Mouse (Mus musculus) hindbrain, embryonic 11.5 days (tissue): Measurements from ENCODE around the gene Rab14. TPM values are rescaled to one million over a fixed set of nuclear protein-coding genes. Genes with fewer than 3 reads are reported as not detected.

ENCODE experiments used
- ATAC-seq: fragments of 200-750 bp; cut with Nextera tagmentation; 2 replicates; pipeline ENCODE4 v1.8.0; 2017; ENCODE audit warnings: mild to moderate bottlenecking, moderate TSS enrichment, moderate library complexity; ENCODE audit not compliant: low FRiP score
- DNase-seq: peaks from one replicate; pipeline ENCODE4 v3.0.0-alpha.2; 2015; ENCODE audit warnings: low spot score
- H3K27ac ChIP-seq: fragments of 300-500 bp; sonication (generic); 2 replicates; pipeline ENCODE4 v1.5.1; 2014; ENCODE audit warnings: mild to moderate bottlenecking, low read depth, low read length
- H3K27me3 ChIP-seq: fragments of 300-500 bp; sonication (generic); 2 replicates; pipeline ENCODE4 v1.6.1; 2014; ENCODE audit warnings: mild to moderate bottlenecking, low read length, moderate library complexity, mixed read lengths; ENCODE audit not compliant: control insufficient read depth, insufficient read depth
- H3K36me3 ChIP-seq: fragments of 300-500 bp; sonication (generic); 2 replicates; pipeline ENCODE4 v1.6.1; 2014; ENCODE audit warnings: mild to moderate bottlenecking, low read length, moderate library complexity, mixed read lengths; ENCODE audit not compliant: control insufficient read depth, insufficient read depth
- H3K4me1 ChIP-seq: fragments of 300-500 bp; sonication (generic); replicated peaks from 2 replicates; pipeline ENCODE4 v1.6.1; 2014; ENCODE audit warnings: low read length, mixed read lengths; ENCODE audit not compliant: control insufficient read depth, insufficient read depth
- H3K4me2 ChIP-seq: fragments of 300-500 bp; sonication (generic); replicated peaks from 2 replicates; pipeline ENCODE4 v1.6.1; 2014; ENCODE audit warnings: mild to moderate bottlenecking, low read depth, low read length
- H3K4me3 ChIP-seq: fragments of 300-500 bp; sonication (generic); 2 replicates; pipeline ENCODE4 v1.5.1; 2014; ENCODE audit warnings: low read depth, low read length
- H3K9ac ChIP-seq: fragments of 300-500 bp; sonication (generic); 2 replicates; pipeline ENCODE4 v1.6.1; 2014; ENCODE audit warnings: low read depth, low read length
- H3K9me3 ChIP-seq: fragments of 300-500 bp; sonication (generic); 2 replicates; pipeline ENCODE4 v1.6.1; 2016; ENCODE audit warnings: low read length; ENCODE audit not compliant: control insufficient read depth
- WGBS: fragments of 180-500 bp; shearing (Covaris S2); extraction: QIAGEN DNeasy Blood & Tissue Kit; methylation state at CpG from one replicate; pipeline ENCODE4 v1.1.7; 2014; 5-methylcytosine and 5-hydroxymethylcytosine counted together
- polyA plus RNA-seq: library from polyadenylated mRNA; unstranded; fragments of >200 nt; fragmentation: Nextera tagmentation; extraction: Ambion mirVana; gene quantifications from 2 replicates; pipeline ENCODE4 v1.2.1, GENCODE M21; 2014

Gene Rab14
- polyA plus RNA-seq, 1 experiment from 2014 or later = 327 TPM

DNA sequence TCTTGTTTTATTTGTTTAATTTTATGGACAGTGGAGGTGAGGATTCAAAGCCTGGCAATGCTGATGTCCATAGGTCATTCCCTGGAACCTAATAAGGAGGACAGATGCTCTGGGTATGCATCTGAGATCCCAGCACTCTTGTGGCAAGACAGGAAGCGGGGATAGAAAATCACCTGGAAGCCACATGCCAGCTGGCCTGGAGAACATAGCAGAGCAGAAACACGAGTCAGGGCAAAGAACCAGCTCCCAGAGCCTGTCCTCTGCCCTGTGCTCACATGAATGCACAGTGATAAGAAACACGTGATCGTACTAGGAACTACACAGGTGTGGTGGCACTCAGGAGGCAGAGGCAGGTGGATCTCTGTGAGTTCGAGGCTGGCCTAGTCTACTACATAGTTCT lies 34.1 kb downstream of the Rab14 start:
- H3K9me3 ChIP-seq = no peaks in the 10 kb centered on the region
- no peak for ATAC-seq
- H3K27ac ChIP-seq = no peak overlapping the region
- H3K4me1 ChIP-seq = no peaks in the 10 kb centered on the region
- H3K27me3 ChIP-seq = no peaks in the 10 kb centered on the region
- H3K4me3 ChIP-seq = no peak overlapping the region
- H3K36me3 ChIP-seq = peaks cover 22% of the 10 kb centered on the region
- H3K9ac ChIP-seq = no peak overlapping the region
- 94% methylated on average over 5 of the region's 5 CpGs for WGBS
- no peak overlapping the region for H3K4me2 ChIP-seq
- DNase-seq = no peak

DNA sequence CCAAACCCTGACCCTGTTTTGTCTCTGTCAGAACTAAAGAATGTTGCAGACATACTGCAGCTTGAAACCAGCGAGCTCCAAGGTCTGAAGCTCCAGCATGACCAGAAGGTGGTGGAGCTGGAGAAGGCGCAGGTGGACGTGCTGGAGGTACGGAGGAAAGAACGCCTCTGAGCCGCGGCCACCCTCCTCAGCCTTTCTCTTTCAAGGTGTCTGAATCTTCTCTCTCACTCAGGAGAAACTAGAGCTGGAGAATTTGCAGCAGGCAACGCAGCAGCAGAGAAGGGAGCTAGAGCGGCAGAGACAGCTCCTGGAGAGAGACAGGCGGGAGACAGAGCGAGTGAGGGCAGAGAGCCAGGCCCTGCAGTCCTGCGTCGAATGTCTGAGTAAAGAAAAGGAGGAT lies 35.5 kb downstream of the Rab14 start:
- Histone ChIP-seq H3K9me3 (no peaks in the 10 kb centered on the region), H3K27me3 (no peaks in the 10 kb centered on the region), H3K36me3 (peaks cover 15% of the 10 kb centered on the region), H3K4me2 (no peak overlapping the region), H3K4me1 (no peaks in the 10 kb centered on the region), H3K9ac (no peak overlapping the region), H3K4me3 (no peak overlapping the region), H3K27ac (no peak overlapping the region)
- no peak for ATAC-seq
- DNase-seq = no peak
- 95% methylated on average over 13 of the region's 13 CpGs for WGBS

DNA sequence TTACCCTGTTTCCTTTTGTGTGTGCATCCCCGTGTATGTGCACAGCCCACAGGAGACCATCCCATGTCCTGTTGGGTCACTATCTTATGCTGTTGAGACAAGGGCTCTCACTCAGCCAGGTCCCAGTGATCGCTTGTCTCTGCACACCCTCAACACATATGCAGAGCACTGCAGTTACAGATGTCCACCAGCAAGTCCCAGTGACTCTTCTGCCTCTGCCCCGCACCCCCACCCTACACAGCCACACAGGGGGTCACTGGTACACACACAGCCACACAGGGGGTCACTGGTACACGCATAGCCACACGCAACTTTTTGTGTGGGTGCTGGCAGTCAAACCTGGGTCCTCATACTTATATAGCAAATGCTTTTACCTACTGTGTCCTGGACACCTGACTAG lies 37.5 kb downstream of the Rab14 start:
- no peaks in the 10 kb centered on the region for H3K9me3 ChIP-seq
- no peak overlapping the region for H3K27ac ChIP-seq
- no peaks in the 10 kb centered on the region for H3K27me3 ChIP-seq
- no peaks in the 10 kb centered on the region for H3K4me1 ChIP-seq
- 96% methylated on average over 5 of the region's 5 CpGs for WGBS
- H3K36me3 ChIP-seq = peaks cover 17% of the 10 kb centered on the region
- no peak overlapping the region for H3K4me2 ChIP-seq
- H3K9ac ChIP-seq = no peak overlapping the region
- DNase-seq (no peak), ATAC-seq (no peak)
- H3K4me3 ChIP-seq = no peak overlapping the region

DNA sequence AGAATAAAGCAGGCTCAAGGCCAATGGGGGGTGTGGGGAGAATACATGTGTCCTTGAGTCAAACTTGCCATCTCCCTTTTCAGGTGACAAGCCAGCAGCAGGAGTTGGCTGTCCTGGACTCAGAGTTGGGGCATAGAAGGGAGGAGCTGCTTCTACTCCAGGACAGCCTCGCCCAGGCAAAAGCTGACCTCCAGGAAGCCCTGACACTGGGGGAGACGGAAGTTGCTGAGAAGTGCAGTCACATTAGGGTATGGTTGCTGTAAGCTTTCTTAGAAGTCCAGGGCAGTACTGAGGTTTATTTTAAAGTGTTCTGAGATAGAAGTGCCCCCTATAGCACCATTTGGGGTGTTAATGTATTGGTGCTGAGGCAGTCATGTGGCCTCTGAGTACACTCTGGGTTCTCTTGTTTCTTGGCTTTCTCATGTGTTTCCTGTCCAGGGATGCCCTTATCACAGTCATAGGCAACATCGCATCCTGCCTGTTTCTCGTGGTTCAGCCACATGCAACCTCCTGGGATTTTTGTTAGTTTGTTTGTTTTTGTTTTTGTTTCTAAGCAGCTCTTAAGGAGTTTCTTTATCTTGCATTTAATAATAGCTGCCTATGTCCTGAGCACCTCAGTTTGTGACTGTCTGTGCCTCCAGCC lies 39.0 kb downstream of the Rab14 start:
- no peaks in the 10 kb centered on the region for H3K27me3 ChIP-seq
- H3K36me3 ChIP-seq = peaks cover 13% of the 10 kb centered on the region
- 81% methylated on average over 4 of the region's 4 CpGs for WGBS

DNA sequence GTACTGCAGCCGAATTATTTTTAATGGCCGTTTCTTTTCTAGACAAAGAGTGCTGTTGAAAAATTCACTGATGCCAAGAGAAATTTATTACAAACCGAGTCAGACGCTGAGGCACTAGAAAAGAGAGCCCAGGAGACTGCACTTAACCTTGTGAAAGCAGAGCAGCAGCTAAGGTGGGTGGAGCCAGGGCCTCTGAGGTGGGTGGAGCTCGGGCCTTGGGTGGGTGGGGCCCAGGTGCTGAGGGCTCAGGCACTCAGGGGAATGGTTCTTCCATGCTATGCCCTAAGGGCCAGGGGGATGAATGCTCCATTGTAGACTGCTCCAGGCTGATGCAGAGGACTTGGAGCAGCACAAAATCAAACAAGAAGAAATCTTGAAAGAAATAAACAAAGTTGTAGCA lies 40.7 kb downstream of the Rab14 start:
- DNase-seq (no peak), ATAC-seq (no peak)
- Histone ChIP-seq H3K9me3 (no peaks in the 10 kb centered on the region), H3K4me3 (no peak overlapping the region), H3K4me1 (no peaks in the 10 kb centered on the region), H3K9ac (no peak overlapping the region), H3K36me3 (0 out of 2 replicates have a peak, but pooled peaks cover 2% of the 10 kb centered on the region), H3K27ac (no peak overlapping the region), H3K4me2 (no peak overlapping the region), H3K27me3 (no peaks in the 10 kb centered on the region)
- 63% methylated on average over 5 of the region's 5 CpGs for WGBS

More for the DNA sequence above, 39.0 kb downstream of the Rab14 start:
- no peak overlapping the region for H3K27ac ChIP-seq
- no peaks in the 10 kb centered on the region for H3K4me1 ChIP-seq
- H3K9me3 ChIP-seq = no peaks in the 10 kb centered on the region
- ATAC-seq (no peak), DNase-seq (no peak)
- no peak overlapping the region for H3K4me2 ChIP-seq
- H3K4me3 ChIP-seq = no peak overlapping the region
- no peak overlapping the region for H3K9ac ChIP-seq

DNA sequence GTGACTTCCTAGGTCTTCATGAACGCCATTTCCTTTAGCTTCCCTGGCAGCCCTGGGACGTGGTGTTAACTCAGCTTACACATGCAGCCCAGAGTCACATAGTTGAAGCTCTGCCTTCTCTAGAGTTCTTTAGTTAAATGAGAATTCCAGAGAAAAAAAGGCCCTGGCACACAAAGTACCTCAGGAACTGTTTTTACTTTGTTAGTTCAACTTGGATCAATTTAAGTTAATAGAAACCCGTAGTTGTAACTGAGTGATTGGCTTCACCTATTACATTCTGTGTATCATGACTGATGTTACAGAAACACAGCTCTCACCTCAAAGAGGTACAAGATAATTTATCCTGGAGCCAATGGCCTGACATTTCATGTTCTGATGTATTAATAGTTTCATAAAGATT lies 42.6 kb downstream of the Rab14 start:
- 91% methylated on average over 3 of the region's 3 CpGs for WGBS
- H3K4me2 ChIP-seq = no peak overlapping the region
- H3K36me3 ChIP-seq = peaks cover 4% of the 10 kb centered on the region; the same call in 1 of the 2 replicates
- no peaks in the 10 kb centered on the region for H3K4me1 ChIP-seq
- no peaks in the 10 kb centered on the region for H3K27me3 ChIP-seq
- no peak overlapping the region for H3K27ac ChIP-seq
- DNase-seq (no peak), ATAC-seq (no peak)
- H3K9me3 ChIP-seq = no peaks in the 10 kb centered on the region
- no peak overlapping the region for H3K4me3 ChIP-seq
- no peak overlapping the region for H3K9ac ChIP-seq

DNA sequence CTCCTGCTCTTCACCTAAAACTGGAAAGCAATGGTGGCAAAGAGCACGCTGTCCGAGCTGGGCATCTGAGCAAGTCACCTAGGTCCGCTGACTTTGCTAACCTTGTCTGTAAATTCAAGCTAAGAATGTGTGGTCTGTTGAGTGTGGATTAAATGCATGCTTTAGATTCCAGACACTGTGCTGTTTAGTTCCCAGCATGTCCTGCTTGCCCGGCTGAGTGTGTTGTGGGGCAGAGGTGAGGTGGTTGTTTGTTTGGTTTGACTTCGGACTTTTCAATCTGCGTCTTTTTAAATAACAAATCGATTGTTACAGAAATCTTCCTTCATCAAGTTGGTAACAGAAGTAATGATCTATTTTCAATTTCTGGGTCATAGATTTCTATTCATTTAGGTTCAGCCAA lies 43.1 kb downstream of the Rab14 start:
- Histone ChIP-seq H3K9ac (no peak overlapping the region), H3K4me2 (no peak overlapping the region), H3K27me3 (no peaks in the 10 kb centered on the region), H3K36me3 (peaks cover 4% of the 10 kb centered on the region; the same call in 1 of the 2 replicates), H3K9me3 (no peaks in the 10 kb centered on the region), H3K4me3 (no peak overlapping the region), H3K4me1 (no peaks in the 10 kb centered on the region), H3K27ac (no peak overlapping the region)
- ATAC-seq (no peak), DNase-seq (no peak)
- WGBS = 90% methylated on average over 7 of the region's 7 CpGs

DNA sequence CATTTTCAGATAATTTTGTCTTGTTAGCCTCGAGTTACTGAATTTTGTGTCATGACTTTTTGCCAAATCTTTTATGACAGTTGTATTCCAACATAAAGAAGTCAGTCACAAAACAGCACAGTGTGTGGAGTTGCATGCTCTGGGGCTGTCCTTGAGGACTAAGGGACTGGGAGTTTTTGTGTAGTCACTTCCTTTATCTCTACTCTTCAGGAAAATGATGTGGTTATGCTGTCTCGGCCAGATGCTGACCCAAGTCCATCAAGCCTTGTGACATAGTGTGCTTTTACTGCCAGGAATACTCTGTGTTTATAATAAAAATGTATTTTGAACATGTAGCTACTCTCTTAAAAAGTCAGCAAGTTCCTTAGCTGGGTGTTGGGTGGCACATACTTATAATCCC lies 43.9 kb downstream of the Rab14 start:
- Histone ChIP-seq H3K9ac (no peak overlapping the region), H3K27me3 (no peaks in the 10 kb centered on the region), H3K4me3 (no peak overlapping the region), H3K27ac (no peak overlapping the region), H3K4me2 (no peak overlapping the region), H3K9me3 (no peaks in the 10 kb centered on the region), H3K4me1 (no peaks in the 10 kb centered on the region), H3K36me3 (peaks cover 4% of the 10 kb centered on the region; the same call in 1 of the 2 replicates)
- ATAC-seq (no peak), DNase-seq (no peak)
- WGBS = 86% methylated on average over 2 of the region's 2 CpGs

DNA sequence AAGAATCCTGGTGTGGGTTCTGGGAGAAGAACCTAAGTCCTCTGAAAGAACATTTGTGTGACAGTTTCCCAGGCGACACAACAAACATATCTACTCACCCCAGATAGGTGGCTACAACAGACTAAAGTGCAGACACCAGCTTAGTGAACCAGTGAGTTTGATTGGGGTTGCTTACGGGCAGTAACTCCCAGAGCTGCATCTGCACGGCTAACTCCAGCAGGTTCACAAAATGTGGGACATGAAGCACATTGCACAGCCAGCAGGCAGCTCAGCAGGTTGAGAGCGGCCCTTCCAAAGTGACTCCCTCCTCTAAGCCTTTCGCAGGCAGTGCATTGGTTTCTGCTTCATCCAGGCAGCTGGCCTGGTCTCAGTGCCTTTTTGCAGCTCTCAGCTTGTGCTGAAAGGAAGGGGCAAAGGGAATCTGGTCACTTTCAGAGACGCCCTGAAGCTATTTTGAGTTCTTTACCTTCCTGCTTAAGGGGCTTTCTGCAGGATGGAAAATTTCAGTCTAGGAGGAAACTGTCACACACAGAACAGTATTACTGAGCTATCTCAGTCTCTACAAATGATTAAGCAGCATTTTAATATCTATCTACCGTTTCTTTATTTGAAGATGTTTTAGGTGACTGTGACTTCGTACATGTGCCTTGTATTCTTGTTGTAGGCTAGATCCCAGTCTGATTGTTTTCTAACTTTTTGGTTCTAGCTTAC lies 46.9 kb downstream of the Rab14 start:
- DNase-seq = no peak

More for the DNA sequence above, 46.9 kb downstream of the Rab14 start:
- H3K27ac ChIP-seq = no peak overlapping the region
- ATAC-seq = no peak
- peaks cover 9% of the 10 kb centered on the region for H3K36me3 ChIP-seq
- H3K4me1 ChIP-seq = no peaks in the 10 kb centered on the region
- H3K4me2 ChIP-seq = no peak overlapping the region
- no peak overlapping the region for H3K9ac ChIP-seq
- no peak overlapping the region for H3K4me3 ChIP-seq
- H3K9me3 ChIP-seq = no peaks in the 10 kb centered on the region
- WGBS = 90% methylated on average over 8 of the region's 8 CpGs
- H3K27me3 ChIP-seq = no peaks in the 10 kb centered on the region
